Mouse (Mus musculus) bone marrow macrophage, adult 2 months (primary cell): ENCODE measurements around the gene Epas1. TPM values are rescaled to one million over a fixed set of nuclear protein-coding genes. Genes with fewer than 3 reads are reported as not detected.

Source experiments
- H3K27ac ChIP-seq: 2 replicates; pipeline ENCODE4 v1.5.1; 2012; ENCODE audit warnings: low read depth, low read length; ENCODE audit not compliant: insufficient read depth
- H3K4me1 ChIP-seq: 2 replicates; pipeline ENCODE4 v1.6.1; 2012; ENCODE audit warnings: low read length; ENCODE audit not compliant: control insufficient read depth, insufficient read depth
- H3K4me3 ChIP-seq: 2 replicates; pipeline ENCODE4 v1.5.1; 2012; ENCODE audit warnings: mild to moderate bottlenecking, low read length, moderate library complexity; ENCODE audit not compliant: insufficient read depth
- CTCF ChIP-seq: IDR thresholded peaks from 2 replicates; pipeline ENCODE4 v1.5.1; 2012; ENCODE audit warnings: low read depth, mild to moderate bottlenecking, low read length, moderate library complexity
- POLR2A ChIP-seq: IDR thresholded peaks from 2 replicates; pipeline ENCODE4 v1.6.1; 2012; ENCODE audit warnings: mild to moderate bottlenecking, low read depth, low read length, borderline replicate concordance
- polyA plus RNA-seq: library from polyadenylated mRNA; stranded (reverse); fragments of >200 nt; gene quantifications from 2 replicates; pipeline ENCODE4 v1.2.4, GENCODE M21; 2012; ENCODE audit not compliant: missing spikeins, insufficient read depth, insufficient read length

Epas1 gene
- polyA plus RNA-seq, 1 experiment: 0.74 TPM

- peaks cover 15% of the 10 kb centered on the region for H3K4me1 ChIP-seq
- H3K27ac ChIP-seq: no peak overlapping the region
- TF ChIP-seq CTCF (no peak), POLR2A (no peak)
- H3K4me3 ChIP-seq: no peak overlapping the region
Observed at GRCm38 (mm10) chr17:86731273-86731672, 22.2 kb upstream of the Epas1 start.

GRCm38 (mm10) chr17:86732024-86732423 lies 21.5 kb upstream of the Epas1 start:
- peak overlapping the region; percentile 64 for H3K27ac ChIP-seq
- H3K4me1 ChIP-seq: peaks cover 9% of the 10 kb centered on the region
- TF ChIP-seq CTCF: no peak
- TF ChIP-seq POLR2A: no peak
- peak overlapping the region; percentile 27; the same call in 1 of the 2 replicates for H3K4me3 ChIP-seq

DNA sequence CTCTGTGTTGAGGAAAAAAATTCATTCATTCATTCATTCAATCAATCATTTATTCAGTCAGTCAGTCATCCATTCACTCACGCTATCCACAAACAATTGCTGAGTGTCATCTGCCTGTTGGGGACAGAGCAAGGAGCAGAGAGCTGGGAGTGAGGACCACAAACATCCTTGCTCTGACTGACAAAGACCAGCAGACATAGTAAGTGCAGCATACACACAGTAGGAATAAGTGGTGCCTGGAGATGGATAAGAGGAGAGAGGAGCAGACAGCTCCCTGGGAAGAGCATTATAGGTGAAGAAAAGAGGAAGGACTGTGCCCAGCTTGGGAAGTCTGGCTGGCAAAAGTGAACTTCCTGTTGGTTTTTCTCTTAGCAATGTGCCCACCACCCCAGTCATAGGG lies 21.0 kb upstream of the Epas1 start:
- peaks cover 9% of the 10 kb centered on the region for H3K4me1 ChIP-seq
- TF ChIP-seq POLR2A (no peak), CTCF (no peak)
- peak overlapping the region; percentile 36 for H3K27ac ChIP-seq
- peak overlapping the region; percentile 27; the same call in 1 of the 2 replicates for H3K4me3 ChIP-seq

DNA sequence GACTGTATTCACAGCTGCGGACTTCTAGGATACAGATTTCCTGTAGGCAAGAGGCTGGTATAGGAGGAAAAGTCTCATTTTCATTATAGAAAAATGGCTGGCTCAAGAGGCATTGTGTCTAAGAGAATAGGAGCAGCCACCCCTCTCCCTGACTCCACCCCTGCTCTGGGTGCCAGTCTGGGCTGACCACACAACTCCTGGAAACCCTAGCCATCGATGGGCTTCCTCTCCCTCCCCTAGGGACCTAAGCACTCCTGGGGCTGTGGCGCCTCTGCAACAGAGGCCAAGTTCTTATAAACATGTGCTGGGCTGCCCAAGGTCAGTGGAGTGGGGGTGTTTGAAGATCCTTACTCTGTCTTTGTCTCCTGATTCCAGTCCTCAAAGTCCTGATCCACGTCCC lies 19.9 kb upstream of the Epas1 start:
- no peak for TF ChIP-seq CTCF
- no peak for TF ChIP-seq POLR2A
- no peak overlapping the region for H3K27ac ChIP-seq
- H3K4me3 ChIP-seq: no peak overlapping the region

DNA sequence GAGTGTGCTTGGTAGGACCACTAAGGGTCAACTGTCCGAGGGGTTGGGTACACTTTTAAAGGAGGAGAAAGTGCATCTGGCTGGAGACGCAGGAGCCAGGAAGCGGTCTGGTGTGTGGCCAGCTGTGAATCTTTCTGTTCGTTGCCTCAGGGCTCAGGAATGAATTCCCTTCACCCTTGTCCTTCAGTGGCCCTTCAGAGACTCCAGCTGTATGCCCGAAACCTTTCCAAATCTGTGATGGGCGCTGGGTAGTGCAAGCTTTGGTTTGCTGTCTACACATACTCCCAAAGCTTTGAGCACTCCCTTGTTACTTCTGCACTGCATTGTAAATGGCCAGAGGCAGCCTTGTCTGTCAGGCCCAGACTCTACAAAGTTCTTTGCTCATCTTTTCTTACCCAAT lies 15.0 kb upstream of the Epas1 start:
- Histone ChIP-seq H3K27ac (no peak overlapping the region), H3K4me3 (no peak overlapping the region), H3K4me1 (peaks cover 8% of the 10 kb centered on the region)
- TF ChIP-seq POLR2A (no peak), CTCF (no peak)

More for the DNA sequence above, 19.9 kb upstream of the Epas1 start:
- H3K4me1 ChIP-seq: peaks cover 11% of the 10 kb centered on the region

- TF ChIP-seq CTCF (peak; percentile 53), POLR2A (no peak)
- Histone ChIP-seq H3K4me3 (no peak overlapping the region), H3K27ac (no peak overlapping the region), H3K4me1 (peaks cover 8% of the 10 kb centered on the region)
Observed at GRCm38 (mm10) chr17:86743351-86743941, 10.1 kb upstream of the Epas1 start.

DNA sequence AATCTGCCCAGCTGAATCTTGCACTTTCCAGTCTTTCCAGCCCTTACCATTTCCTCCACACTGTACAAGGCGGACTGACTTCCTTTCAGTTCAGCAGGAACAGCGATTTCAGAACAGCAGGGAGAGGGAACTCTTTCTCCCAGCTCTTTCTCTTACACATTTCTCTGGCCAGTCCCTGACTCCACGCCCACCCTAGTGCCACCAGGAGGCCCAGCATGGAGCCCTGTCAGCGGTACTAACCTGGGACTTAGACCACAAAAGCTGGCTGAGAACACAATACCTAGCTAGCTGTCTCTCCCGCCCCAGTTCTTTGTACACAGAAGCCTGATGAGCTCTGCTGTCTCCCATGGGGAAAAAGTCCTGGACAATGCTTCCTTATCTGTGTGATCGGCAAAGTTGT lies 8.6 kb upstream of the Epas1 start:
- Histone ChIP-seq H3K4me3 (no peak overlapping the region), H3K27ac (no peak overlapping the region), H3K4me1 (no peaks in the 10 kb centered on the region)
- TF ChIP-seq CTCF (no peak), POLR2A (no peak)

GRCm38 (mm10) chr17:86751373-86751871 lies 2.1 kb upstream of the Epas1 start:
- no peak overlapping the region for H3K27ac ChIP-seq
- TF ChIP-seq CTCF: no peak
- no peak for TF ChIP-seq POLR2A
- peaks cover 5% of the 10 kb centered on the region for H3K4me1 ChIP-seq
- no peak overlapping the region for H3K4me3 ChIP-seq

- no peak overlapping the region for H3K27ac ChIP-seq
Observed at GRCm38 (mm10) chr17:86753931-86754805, 668 bp downstream of the Epas1 start.

More at GRCm38 (mm10) chr17:86753931-86754805, 668 bp downstream of the Epas1 start:
- Histone ChIP-seq H3K4me1 (peaks cover 5% of the 10 kb centered on the region), H3K4me3 (peak overlapping the region; percentile 66)
- TF ChIP-seq CTCF (no peak), POLR2A (no peak)
